Mouse (Mus musculus): ENCODE results near the gene Gm20388.

The Gm20388 gene

GRCm38 (mm10) chr8:122742471-122742870 lies 2831.8 kb downstream of the Gm20388 start:
- no peak for DNase-seq (ENCODE audit: extremely low read depth, insufficient read length, low spot score)

GRCm38 (mm10) chr8:122745022-122745749 lies 2834.5 kb downstream of the Gm20388 start:
- no peak for DNase-seq (ENCODE audit: extremely low read depth, insufficient read length, low spot score)

DNA sequence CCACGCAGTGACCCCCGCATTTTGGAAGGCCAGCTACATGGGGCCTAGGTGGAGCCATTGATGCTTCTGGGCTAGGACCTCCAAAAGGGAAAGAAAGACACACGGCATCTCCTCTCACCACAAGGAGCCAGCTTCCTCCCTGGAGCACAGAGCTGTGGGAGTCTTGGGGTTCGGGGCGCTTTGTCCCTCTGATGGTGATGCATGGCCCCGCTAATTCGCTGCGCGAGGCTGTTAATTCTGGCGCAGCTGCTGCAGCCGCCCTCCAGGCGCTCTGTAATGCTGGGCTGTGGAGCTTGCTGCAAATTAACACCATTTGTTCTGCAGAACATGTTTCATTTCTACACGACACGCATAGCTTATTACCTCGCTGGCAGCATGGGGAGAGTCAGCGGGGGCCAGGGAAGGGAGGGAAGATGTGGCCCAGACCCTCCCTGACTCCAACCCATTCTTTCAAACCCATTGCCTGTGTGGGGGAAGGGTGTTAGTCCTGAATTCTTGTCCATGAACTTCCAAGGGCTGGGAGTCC lies 2835.2 kb downstream of the Gm20388 start:
- DNase-seq (ENCODE audit: extremely low read depth, insufficient read length, low spot score), result no peak

DNA sequence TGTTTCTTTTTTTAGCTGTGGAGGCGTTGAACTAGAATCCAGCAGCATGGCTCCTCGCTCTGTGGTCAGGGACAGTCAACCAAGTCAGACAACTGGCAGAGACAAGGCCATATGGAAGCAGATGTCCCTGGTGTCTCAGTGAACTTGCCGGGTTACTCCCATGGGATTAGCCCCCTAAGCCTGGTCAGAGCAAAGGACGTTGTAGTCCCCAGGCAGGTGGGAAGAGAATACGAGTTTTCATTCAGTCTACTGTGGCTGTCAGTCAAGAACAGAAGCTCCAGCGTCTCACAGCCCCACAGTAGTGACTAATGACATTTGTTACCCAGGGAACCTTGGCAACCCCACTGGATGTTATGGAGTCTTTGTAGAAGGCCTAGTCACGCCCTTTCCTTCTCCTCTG lies 2835.8 kb downstream of the Gm20388 start:
- DNase-seq (ENCODE audit: extremely low read depth, insufficient read length, low spot score), result no peak

- no peak for DNase-seq (ENCODE audit: extremely low read depth, insufficient read length, low spot score)
Measured at GRCm38 (mm10) chr8:122747825-122748224, 2837.2 kb downstream of the Gm20388 start.

GRCm38 (mm10) chr8:122749333-122749958 lies 2838.8 kb downstream of the Gm20388 start:
- DNase-seq (ENCODE audit: extremely low read depth, insufficient read length, low spot score), result no peak

DNA sequence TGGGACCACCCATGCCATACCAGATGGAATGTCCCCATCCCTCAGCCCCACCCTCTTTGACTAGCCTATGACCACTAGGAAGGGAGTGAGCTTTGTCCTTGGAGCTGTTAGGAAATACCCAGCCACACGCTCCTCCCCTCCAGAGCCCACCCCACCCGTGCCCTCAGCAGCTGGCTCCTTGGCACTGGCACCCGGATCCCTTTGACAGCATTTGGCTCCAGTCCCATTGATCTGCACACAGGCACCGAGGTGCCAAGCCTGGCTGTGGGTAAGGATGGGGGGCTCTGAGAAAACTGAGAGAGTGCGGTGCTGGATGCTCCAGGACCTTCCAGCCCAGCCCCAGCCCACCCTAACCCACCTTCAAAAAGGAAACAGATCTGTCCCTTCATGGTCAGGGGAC lies 2840.7 kb downstream of the Gm20388 start:
- no peak for DNase-seq (ENCODE audit: extremely low read depth, insufficient read length, low spot score)

DNA sequence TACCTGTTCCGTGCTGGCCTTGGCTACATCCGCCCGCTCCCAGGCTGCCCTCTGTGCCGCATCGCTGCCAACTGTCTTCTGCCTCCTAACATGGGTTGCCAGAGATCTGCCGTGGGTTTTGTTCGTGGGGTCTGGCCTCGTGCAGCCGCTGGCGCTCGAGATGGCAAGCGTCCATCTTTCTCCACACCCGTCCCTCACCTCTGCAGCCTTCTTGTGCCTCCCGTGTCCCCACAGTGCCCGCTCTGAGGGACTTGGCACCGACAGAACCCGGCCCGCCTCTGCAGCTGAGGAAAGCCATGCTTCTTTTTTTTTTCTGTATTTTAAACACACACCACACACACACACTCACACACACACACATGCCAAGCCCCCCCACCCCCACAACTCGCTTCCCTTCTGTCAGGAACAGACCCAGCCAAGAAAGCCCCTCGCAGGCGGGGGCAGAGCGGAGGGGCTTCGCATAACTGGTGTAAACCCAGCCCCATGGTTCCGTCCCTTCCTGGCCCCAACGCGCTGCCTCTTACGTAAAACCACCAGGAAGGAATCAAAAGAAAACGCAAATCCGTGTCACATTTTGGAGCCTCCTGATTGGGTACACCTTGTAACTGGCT lies 2841.6 kb downstream of the Gm20388 start:
- no peak for DNase-seq (ENCODE audit: extremely low read depth, insufficient read length, low spot score)

DNA sequence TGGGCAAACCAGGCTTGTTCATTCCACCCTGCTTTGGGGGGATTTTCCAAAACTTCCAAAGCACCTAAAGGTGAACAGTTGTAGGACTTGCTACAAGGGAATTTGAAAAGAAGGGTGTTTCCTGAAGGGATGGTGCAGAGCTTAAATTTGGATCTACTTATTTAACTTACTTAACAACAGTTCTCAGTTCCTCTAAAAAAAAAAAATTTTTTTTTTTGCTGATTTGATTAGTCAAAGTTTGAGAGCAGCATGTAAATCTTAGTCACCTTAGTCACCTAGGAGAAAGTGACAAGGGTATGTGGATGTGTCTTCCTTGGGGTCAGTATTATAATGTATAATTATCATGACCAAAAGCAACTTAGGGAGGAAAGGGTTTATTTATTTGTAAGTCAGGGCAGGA lies 2848.0 kb downstream of the Gm20388 start:
- DNase-seq (ENCODE audit: extremely low read depth, insufficient read length, low spot score), result no peak

DNA sequence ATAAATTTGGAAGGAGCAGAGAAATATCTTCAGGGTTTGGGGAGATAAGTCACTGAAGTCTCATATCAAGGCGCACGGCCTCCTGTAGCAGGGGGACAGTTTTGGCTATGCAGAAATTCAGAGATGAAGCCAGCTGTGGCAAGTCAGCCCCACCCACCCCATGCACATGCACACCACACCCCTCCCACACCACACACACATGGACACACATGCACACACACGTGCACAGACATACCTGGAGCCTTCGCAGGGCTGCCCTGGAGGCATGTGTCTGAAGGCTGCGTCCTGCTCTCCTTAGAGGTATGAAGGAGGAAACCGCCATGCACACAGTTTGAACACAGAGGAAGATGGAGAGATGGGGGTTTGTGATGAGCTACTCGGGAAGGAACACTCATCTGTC lies 2849.5 kb downstream of the Gm20388 start:
- no peak for DNase-seq (ENCODE audit: extremely low read depth, insufficient read length, low spot score)

GRCm38 (mm10) chr8:122761109-122761508 lies 2850.5 kb downstream of the Gm20388 start:
- no peak for DNase-seq (ENCODE audit: extremely low read depth, insufficient read length, low spot score)

- no peak for DNase-seq (ENCODE audit: extremely low read depth, insufficient read length, low spot score)
Measured at GRCm38 (mm10) chr8:122762731-122763266, 2852.2 kb downstream of the Gm20388 start.

DNA sequence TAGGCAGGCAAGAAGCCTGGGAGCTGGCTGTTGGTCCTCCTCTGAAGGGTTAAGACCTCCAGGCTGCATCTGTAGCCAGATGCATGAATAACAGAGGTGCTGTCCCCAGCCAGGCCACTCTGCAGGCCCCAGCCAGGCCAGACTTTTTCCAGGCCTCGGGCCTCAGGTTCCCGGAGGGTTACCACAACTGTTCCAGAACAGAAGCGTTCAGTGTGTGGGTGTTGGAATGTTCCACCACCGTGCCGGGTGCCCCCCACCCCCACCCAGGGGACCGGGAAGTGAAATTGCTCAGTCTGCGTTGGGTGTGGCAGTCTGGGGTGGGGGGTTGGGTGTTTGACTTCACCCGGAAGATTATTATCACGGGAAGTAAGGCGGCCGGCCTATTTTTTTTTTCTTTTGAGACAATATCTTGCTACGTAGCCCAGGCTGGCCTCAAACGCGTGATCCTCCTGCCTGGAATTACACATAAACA lies 2852.7 kb downstream of the Gm20388 start:
- DNase-seq (ENCODE audit: extremely low read depth, insufficient read length, low spot score), result no peak

DNA sequence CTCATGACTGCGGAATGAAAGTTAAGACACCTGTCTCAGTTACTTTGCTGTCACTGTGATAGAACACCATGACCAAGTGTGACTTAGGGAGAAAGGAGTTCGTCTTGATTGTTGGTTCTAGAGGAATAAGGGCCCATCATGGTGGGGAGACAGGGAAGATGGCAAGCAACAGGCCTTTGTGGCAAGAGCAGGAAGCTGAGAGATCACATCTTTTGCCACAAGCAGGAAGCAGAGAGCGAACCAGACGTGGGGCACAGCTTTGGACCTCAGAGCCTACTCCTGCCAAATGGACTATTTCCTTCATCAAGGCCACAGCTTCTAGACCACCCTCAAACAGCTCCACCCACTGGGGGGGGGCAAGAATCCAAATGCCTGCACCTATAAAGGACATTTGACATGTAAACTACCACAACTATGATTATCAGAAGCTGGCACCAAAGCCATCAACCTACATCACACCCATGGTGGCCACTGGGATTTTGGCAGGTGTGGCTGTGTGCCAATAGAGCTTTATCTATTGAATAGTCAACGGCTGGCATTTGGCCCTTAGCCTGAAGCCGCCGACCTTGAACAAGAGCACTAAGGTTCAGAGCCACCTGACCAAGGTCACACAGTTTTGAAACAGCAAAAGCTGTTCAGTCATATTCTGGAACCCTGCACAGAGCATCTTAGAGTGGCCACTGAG lies 2854.3 kb downstream of the Gm20388 start:
- no peak for DNase-seq (ENCODE audit: extremely low read depth, insufficient read length, low spot score)

DNA sequence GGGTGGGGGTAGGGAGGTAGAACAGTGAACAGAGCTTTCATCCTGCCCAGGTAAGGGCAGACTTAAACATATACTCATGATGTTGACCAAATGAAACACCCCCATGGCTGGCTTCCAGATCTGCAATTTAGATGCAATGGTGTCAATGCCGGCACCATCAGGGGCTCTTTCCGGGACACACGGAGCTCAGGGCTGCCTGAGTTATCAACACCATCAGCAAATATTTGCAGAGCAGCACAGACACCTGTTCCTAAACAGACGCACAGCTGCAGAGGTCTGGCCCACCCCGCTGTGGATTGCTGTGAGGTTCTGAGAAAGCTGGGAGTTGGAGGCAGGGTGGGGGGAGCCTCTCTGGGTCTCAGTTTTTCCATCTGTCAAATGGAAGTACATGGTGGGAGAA lies 2855.5 kb downstream of the Gm20388 start:
- no peak for DNase-seq (ENCODE audit: extremely low read depth, insufficient read length, low spot score)

DNA sequence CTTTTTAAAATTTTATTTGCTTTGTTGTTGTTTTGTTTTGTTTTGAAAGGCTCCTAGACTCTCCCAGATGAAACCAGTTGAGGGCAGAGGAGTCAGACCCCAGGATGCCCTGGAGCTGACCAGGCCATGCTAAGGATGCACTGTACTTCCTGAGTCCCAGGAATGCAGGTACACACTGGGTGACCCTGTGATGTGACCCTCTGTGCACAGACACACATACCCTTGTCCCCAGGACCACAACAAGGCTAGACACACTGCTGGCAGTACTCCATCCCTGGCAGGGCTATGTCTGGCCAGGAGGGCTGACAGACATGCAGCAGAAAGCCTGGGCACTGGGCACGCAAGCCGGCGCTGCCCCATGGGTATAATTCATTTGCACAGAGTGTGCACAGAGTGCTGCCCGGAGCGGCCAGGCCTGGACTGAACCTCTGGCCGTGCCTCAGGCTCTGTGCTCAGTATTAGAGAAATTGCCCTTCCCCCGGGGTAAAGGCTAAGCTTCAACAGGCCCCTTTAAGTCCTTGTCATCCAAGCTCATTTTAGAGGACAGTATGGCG lies 2856.1 kb downstream of the Gm20388 start:
- no peak for DNase-seq (ENCODE audit: extremely low read depth, insufficient read length, low spot score)

GRCm38 (mm10) chr8:122767229-122767628 lies 2856.6 kb downstream of the Gm20388 start:
- no peak for DNase-seq (ENCODE audit: extremely low read depth, insufficient read length, low spot score)

- DNase-seq (ENCODE audit: extremely low read depth, insufficient read length, low spot score), result no peak
Measured at GRCm38 (mm10) chr8:122769251-122770058, 2858.8 kb downstream of the Gm20388 start.

GRCm38 (mm10) chr8:122772431-122773060 lies 2861.9 kb downstream of the Gm20388 start:
- no peak for DNase-seq (ENCODE audit: extremely low read depth, insufficient read length, low spot score)

Data from 3134 (cell line).